In genomic region chr19:53799885-53800284, GRCm38 (mm10) we compare ENCODE assay signal across 10 mouse cellular contexts.
DNase-seq lines count a peak whose midpoint lies in the region; ATAC-seq and TF ChIP-seq lines count a peak whose summit lies in the region.
"Had no signal": no experiment of that assay in that cellular context is flagged by ENCODE, and none has a peak within 500 bp of the region (broad histone marks: within the 10 kb centered on the region; RNA-seq: fewer than 3 reads in every experiment).

No protein-coding gene starts in this region.

- TF ChIP-seq CTCF in gastrocnemius, adult 2 months (IDR thresholded peaks at IDR 0.05), result no peak

- peak overlapping the region; percentile 63 for H3K27ac ChIP-seq in gastrocnemius, adult 2 months
- H3K27ac ChIP-seq in embryonic facial prominence, embryonic 15.5 days (replicated peaks), result peak overlapping the region; percentile 18; the same call in 1 of the 2 replicates
- H3K27ac ChIP-seq in limb, embryonic 13.5 days, result peak overlapping the region; percentile 55; the same call in 1 of the 2 replicates
- H3K27ac ChIP-seq: forebrain, embryonic 13.5 days had no signal

- ATAC-seq in embryonic facial prominence, embryonic 15.5 days (ENCODE audit: insufficient number of reproducible peaks, low FRiP score, low TSS enrichment, low read depth), result no peak
- ATAC-seq in limb, embryonic 13.5 days (ENCODE audit: low FRiP score, low read depth), result no peak
- peak; percentile 48 for ATAC-seq in megakaryocyte progenitor cell, adult 5-6 weeks (replicated peaks; ENCODE audit: poor library complexity)
- ATAC-seq: forebrain, embryonic 13.5 days had no signal

- 56% methylated on average over 11 of the region's 11 CpGs for WGBS in embryonic facial prominence, embryonic 15.5 days
- 74% methylated on average over 11 of the region's 11 CpGs for WGBS in limb, embryonic 13.5 days

- no peaks in the 10 kb centered on the region for H3K9me3 ChIP-seq in embryonic facial prominence, embryonic 15.5 days (replicated peaks)
- no peaks in the 10 kb centered on the region for H3K9me3 ChIP-seq in limb, embryonic 13.5 days
- H3K9me3 ChIP-seq: forebrain, embryonic 13.5 days had no signal

- H3K4me2 ChIP-seq in embryonic facial prominence, embryonic 15.5 days (replicated peaks), result no peak overlapping the region
- no peak overlapping the region for H3K4me2 ChIP-seq in limb, embryonic 13.5 days (replicated peaks)
- H3K4me2 ChIP-seq: forebrain, embryonic 13.5 days had no signal

- no peaks in the 10 kb centered on the region for H3K36me3 ChIP-seq in embryonic facial prominence, embryonic 15.5 days
- H3K36me3 ChIP-seq in limb, embryonic 13.5 days, result no peaks in the 10 kb centered on the region

- H3K9ac ChIP-seq in embryonic facial prominence, embryonic 15.5 days, result no peak overlapping the region
- no peak overlapping the region for H3K9ac ChIP-seq in limb, embryonic 13.5 days
- H3K9ac ChIP-seq: forebrain, embryonic 13.5 days had no signal

- peak overlapping the region; percentile 2; the same call in 1 of the 2 replicates for H3K4me3 ChIP-seq in gastrocnemius, adult 2 months
- no peak overlapping the region for H3K4me3 ChIP-seq in embryonic facial prominence, embryonic 15.5 days (replicated peaks)
- H3K4me3 ChIP-seq in limb, embryonic 13.5 days, result no peak overlapping the region
- H3K4me3 ChIP-seq: forebrain, embryonic 13.5 days had no signal

- intact Hi-C loops in gastrocnemius, adult 2 months (cut with DNase I), result no loop called here
- intact Hi-C loops in gastrocnemius, postnatal 14 days (cut with DNase I; ENCODE audit: low total_unique reads), result no loop called here
- intact Hi-C loops in left cerebral cortex, postnatal 25 days (cut with DNase I), result no loop called here

- H3K4me1 ChIP-seq in embryonic facial prominence, embryonic 15.5 days, result peaks cover 22% of the 10 kb centered on the region
- H3K4me1 ChIP-seq in limb, embryonic 13.5 days, result peaks cover 18% of the 10 kb centered on the region
- H3K4me1 ChIP-seq: forebrain, embryonic 13.5 days had no signal

- no peak for DNase-seq in gastrocnemius, adult 2 months
- no peak for DNase-seq in gastrocnemius, postnatal 14 days
- no peak for DNase-seq in left cerebral cortex, adult 11 months (ENCODE audit: low spot score)
- no peak for DNase-seq in left cerebral cortex, postnatal 25 days (ENCODE audit: low spot score in 2 of 2)
- no peak for DNase-seq in kidney, adult 9 months
- DNase-seq: right cerebral cortex, adult 18-20 months had no signal

- H3K27me3 ChIP-seq in embryonic facial prominence, embryonic 15.5 days, result no peaks in the 10 kb centered on the region
- H3K27me3 ChIP-seq in limb, embryonic 13.5 days, result no peaks in the 10 kb centered on the region
- H3K27me3 ChIP-seq: forebrain, embryonic 13.5 days had no signal
